Mouse (Mus musculus): ENCODE data around the gene Gm49630.
"Not testable (repeated sequence)": the region's sequence is repeated elsewhere in the genome, so short reads cannot be mapped to it uniquely, and the experiment has no call there.

GRCm38 (mm10) chr17:7365615-7366014 lies 6.2 kb downstream of the Gm49630 start:
- not testable (repeated sequence) for TF ChIP-seq CTCF (IDR thresholded peaks at IDR 0.05; ENCODE audit: borderline replicate concordance, control insufficient read depth, extremely low read depth, insufficient read depth, low read length, poor library complexity); POLR2A (IDR thresholded peaks at IDR 0.05; ENCODE audit: control insufficient read depth, extremely low read depth, insufficient read depth, low read length, poor library complexity)

Data from thymus, adult 2 months (tissue).